Mouse (Mus musculus) spleen, adult 2 months (tissue): ENCODE results near the gene Tapbp. TPM values are rescaled to one million over a fixed set of nuclear protein-coding genes. Genes with fewer than 3 reads are reported as not detected.

Experiments used
- DNase-seq, 2 experiments: peaks; one replicate each; pipeline versions ENCODE4 v3.0.0 to v3.0.0-alpha.2; 2012 to 2021; ENCODE audit warnings: low spot score in 2 of 2, low read depth in 1 of 2
- H3K27ac ChIP-seq: fragments of 200-500 bp; 2 replicates; pipeline ENCODE4 v1.5.1; 2012; ENCODE audit warnings: low read length, inconsistent platforms; ENCODE audit not compliant: insufficient read depth
- H3K27me3 ChIP-seq: fragments of 200-500 bp; 2 replicates; pipeline ENCODE4 v1.6.1; 2012; ENCODE audit warnings: mild to moderate bottlenecking, moderate library complexity, low read length, inconsistent platforms; ENCODE audit not compliant: control insufficient read depth, insufficient read depth
- H3K36me3 ChIP-seq: fragments of 200-500 bp; 2 replicates; pipeline ENCODE4 v1.6.1; 2012; ENCODE audit warnings: mild to moderate bottlenecking, low read length, inconsistent platforms; ENCODE audit not compliant: control insufficient read depth, insufficient read depth
- H3K4me1 ChIP-seq: fragments of 200-500 bp; 2 replicates; pipeline ENCODE4 v1.6.1; 2011; ENCODE audit warnings: inconsistent platforms; ENCODE audit not compliant: control insufficient read depth, insufficient read depth, insufficient read length
- H3K4me3 ChIP-seq: fragments of 200-500 bp; 2 replicates; pipeline ENCODE4 v1.5.1; 2011; ENCODE audit warnings: mild to moderate bottlenecking, inconsistent platforms; ENCODE audit not compliant: insufficient read depth, insufficient read length; ENCODE audit errors: extremely low read depth
- CTCF ChIP-seq: fragments of 200-500 bp; IDR thresholded peaks from 2 replicates; pipeline ENCODE4 v1.5.1; 2011; ENCODE audit warnings: mild to moderate bottlenecking, inconsistent platforms; ENCODE audit not compliant: insufficient read depth, insufficient read length, insufficient replicate concordance; ENCODE audit errors: extremely low read depth
- POLR2A ChIP-seq: fragments of 200-500 bp; IDR thresholded peaks from 2 replicates; pipeline ENCODE4 v1.6.1; 2011; ENCODE audit warnings: low read depth, low read length, inconsistent platforms
- WGBS: fragments of 180-500 bp; shearing (Covaris S2); methylation state at CpG from one replicate; pipeline ENCODE4 v1.1.7; 2018; 5-methylcytosine and 5-hydroxymethylcytosine counted together
- polyA plus RNA-seq: library from polyadenylated mRNA; depleted of rRNA; stranded (reverse); fragments of >200 nt; gene quantifications from 2 replicates; pipeline ENCODE4 v1.2.3, GENCODE M21; 2012

Gene Tapbp
- polyA plus RNA-seq, 1 experiment: 188 TPM

GRCm38 (mm10) chr17:33925406-33926116 lies 9.9 kb downstream of the Tapbp start:
- H3K36me3 ChIP-seq: peaks cover 32% of the 10 kb centered on the region
- H3K27me3 ChIP-seq: no peaks in the 10 kb centered on the region
- WGBS: 94% methylated on average over 21 of the region's 21 CpGs
- peaks cover 2% of the 10 kb centered on the region; the same call in 1 of the 2 replicates for H3K4me1 ChIP-seq
- H3K4me3 ChIP-seq: no peak overlapping the region
- TF ChIP-seq CTCF (no peak), POLR2A (no peak)
- no peak overlapping the region for H3K27ac ChIP-seq
- no peak for DNase-seq

- H3K36me3 ChIP-seq: peaks cover 30% of the 10 kb centered on the region
Observed at GRCm38 (mm10) chr17:33926207-33926932, 10.7 kb downstream of the Tapbp start.

GRCm38 (mm10) chr17:33928251-33928947 lies 12.7 kb downstream of the Tapbp start:
- WGBS: 74% methylated on average over 21 of the region's 21 CpGs
- Histone ChIP-seq H3K27ac (no peak overlapping the region), H3K4me1 (peaks cover 4% of the 10 kb centered on the region; the same call in 1 of the 2 replicates), H3K4me3 (no peak overlapping the region), H3K27me3 (no peaks in the 10 kb centered on the region), H3K36me3 (peaks cover 37% of the 10 kb centered on the region)
- no peak for TF ChIP-seq CTCF
- no peak for TF ChIP-seq POLR2A
- DNase-seq: no peak

More at GRCm38 (mm10) chr17:33926207-33926932, 10.7 kb downstream of the Tapbp start:
- 0 out of 2 replicates have a peak, but pooled peaks have one; percentile 6 for TF ChIP-seq CTCF
- no peak for TF ChIP-seq POLR2A
- peaks cover 4% of the 10 kb centered on the region; the same call in 1 of the 2 replicates for H3K4me1 ChIP-seq
- no peak for DNase-seq
- 89% methylated on average over 17 of the region's 17 CpGs for WGBS
- no peaks in the 10 kb centered on the region for H3K27me3 ChIP-seq
- no peak overlapping the region for H3K4me3 ChIP-seq
- no peak overlapping the region for H3K27ac ChIP-seq

DNA sequence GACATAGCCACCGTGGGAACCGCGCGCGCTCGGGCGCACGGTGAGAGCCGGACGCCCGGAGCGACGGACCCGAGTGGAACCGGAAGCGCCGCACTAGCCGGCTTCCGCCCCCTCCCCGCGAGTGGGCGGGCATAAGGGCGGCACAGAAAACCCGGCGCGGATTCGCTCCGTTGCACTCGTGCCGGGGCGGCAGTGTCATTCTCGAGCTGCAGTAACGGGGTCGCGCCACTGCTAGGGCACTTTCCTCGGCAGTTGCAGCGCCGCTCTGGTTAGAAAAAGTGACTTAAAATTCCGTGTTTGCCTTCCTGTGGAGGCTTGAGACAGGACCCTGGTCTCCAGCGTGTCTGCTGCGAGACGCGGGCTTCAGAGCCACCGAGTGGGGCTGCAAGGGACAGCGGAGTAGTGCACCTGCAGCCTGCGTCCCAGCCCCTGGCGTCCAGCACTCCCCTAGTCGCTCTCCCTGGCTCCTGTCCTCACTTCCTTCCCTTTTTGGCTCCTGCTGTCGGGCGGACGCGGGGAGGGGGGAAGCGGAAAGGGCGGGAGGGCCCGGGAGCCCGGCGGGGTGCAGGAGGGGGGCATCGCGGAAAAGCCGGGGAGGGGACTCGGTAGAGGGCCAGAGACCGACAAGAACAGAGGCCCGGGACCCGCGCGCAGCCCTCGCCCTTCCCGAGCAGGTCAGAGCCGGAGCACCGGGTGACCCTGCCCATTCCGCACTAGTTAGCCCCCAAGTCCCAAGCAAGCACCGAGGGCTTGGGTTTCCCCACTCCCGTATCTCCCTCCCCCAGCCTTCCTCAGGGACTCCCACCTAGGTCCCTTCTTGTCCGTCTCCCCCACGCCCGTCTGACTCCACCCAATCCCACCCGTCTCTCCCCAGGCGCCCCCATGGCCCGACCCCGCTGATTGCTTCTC lies 13.9 kb downstream of the Tapbp start, which contains the start of gene Rgl2:
Rgl2 (plus strand) TSS at position 173 of the 909 bp plus-strand sequence.
- Histone ChIP-seq H3K36me3 (peaks cover 43% of the 10 kb centered on the region), H3K27me3 (no peaks in the 10 kb centered on the region)

GRCm38 (mm10) chr17:33930280-33931158 lies 14.8 kb downstream of the Tapbp start:
- WGBS: under 1% methylated on average over 41 of the region's 45 CpGs
- peak overlapping the region; percentile 98 for H3K27ac ChIP-seq
- TF ChIP-seq CTCF: no peak
- TF ChIP-seq POLR2A: no peak
- H3K27me3 ChIP-seq: no peaks in the 10 kb centered on the region
- DNase-seq: peak in 1 of 2 experiments; percentile 61
- H3K36me3 ChIP-seq: peaks cover 44% of the 10 kb centered on the region
- H3K4me1 ChIP-seq: peaks cover 4% of the 10 kb centered on the region; the same call in 1 of the 2 replicates
- H3K4me3 ChIP-seq: peak overlapping the region; percentile 84

More for the DNA sequence above, 13.9 kb downstream of the Tapbp start, which contains the start of gene Rgl2:
- under 1% methylated on average over 60 of the region's 80 CpGs for WGBS
- peak within 1 kb of the TSS; percentile 84 for H3K4me3 ChIP-seq
- H3K4me1 ChIP-seq: peaks cover 4% of the 10 kb centered on the region; the same call in 1 of the 2 replicates
- peak; percentile 85 to 87 for DNase-seq
- peak; percentile 11; the same call in 1 of the 2 replicates for TF ChIP-seq CTCF
- peak; percentile 24; the same call in 1 of the 2 replicates for TF ChIP-seq POLR2A
- peak within 1 kb of the TSS; percentile 98 for H3K27ac ChIP-seq
